Mouse (Mus musculus) CH12.LX (cell line): Measurements from ENCODE around the gene Gm13178.

Experiments used
- CTCF ChIP-seq, 2 experiments: IDR thresholded peaks in 1 of 2; conservative IDR thresholded peaks in 1 of 2; 2 replicates each; pipeline ENCODE4 v1.5.1; 2011 to 2012; ENCODE audit warnings: low read depth in 2 of 2, low read length in 2 of 2, improper control_type of control experiment in 1 of 2, inconsistent platforms in 1 of 2, mild to moderate bottlenecking in 1 of 2, moderate library complexity in 1 of 2
- EP300 ChIP-seq: IDR thresholded peaks from 2 replicates; pipeline ENCODE4 v1.6.1; 2011; ENCODE audit warnings: low read length, improper control_type of control experiment
- MAFK ChIP-seq: IDR thresholded peaks from 2 replicates; pipeline ENCODE4 v1.6.1; 2011; ENCODE audit warnings: low read length, improper control_type of control experiment; ENCODE audit not compliant: insufficient replicate concordance
- MAZ ChIP-seq: IDR thresholded peaks from 2 replicates; pipeline ENCODE4 v1.6.1; 2012; ENCODE audit warnings: low read depth, mild to moderate bottlenecking, inconsistent platforms, low read length, improper control_type of control experiment, moderate library complexity
- MYC ChIP-seq: IDR thresholded peaks from 2 replicates; pipeline ENCODE4 v1.6.1; 2011; ENCODE audit warnings: low read depth, mild to moderate bottlenecking, improper control_type of control experiment, low read length
- SMC3 ChIP-seq: IDR thresholded peaks from 2 replicates; pipeline ENCODE4 v1.6.1; 2011; ENCODE audit warnings: low read depth, low read length, improper control_type of control experiment
- TBP ChIP-seq: conservative IDR thresholded peaks from 2 replicates; pipeline ENCODE4 v1.6.1; 2011; ENCODE audit warnings: low read depth, low read length, improper control_type of control experiment
- USF1 ChIP-seq: IDR thresholded peaks from 2 replicates; pipeline ENCODE4 v1.6.1; 2014; ENCODE audit warnings: low read depth, mild to moderate bottlenecking, inconsistent platforms, low read length, improper control_type of control experiment

DNA sequence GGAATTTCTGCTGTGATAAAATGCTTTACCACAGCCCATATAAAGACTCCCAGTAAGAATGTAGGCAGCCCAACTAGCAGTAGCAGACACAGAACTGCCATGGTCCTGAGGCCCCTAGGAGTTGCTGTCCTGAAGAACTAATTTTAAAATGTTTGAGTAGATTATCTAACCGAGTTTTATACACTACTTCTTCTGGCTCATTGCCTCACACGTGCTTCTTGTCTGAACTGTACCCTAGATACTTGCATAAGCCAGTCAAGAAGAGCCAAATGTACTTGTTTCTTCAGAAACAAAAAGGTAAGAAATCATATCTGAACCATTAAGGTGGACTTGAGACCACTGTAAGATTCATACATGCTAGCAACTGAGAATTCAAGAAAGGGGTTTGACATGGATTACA lies 34.9 kb downstream of the Gm13178 start, which contains the start of gene Gm436:
- no peak for TF ChIP-seq MAFK
- no peak for TF ChIP-seq MAZ
- TF ChIP-seq TBP = no peak
- no peak for TF ChIP-seq CTCF (conservative IDR thresholded peaks at IDR 0.05 in 1 of 2, IDR thresholded peaks at IDR 0.05 in 1 of 2; ENCODE audit: low read depth in 2 of 2, low read length in 2 of 2)
- TF ChIP-seq EP300 = no peak
- TF ChIP-seq USF1 = no peak
- no peak for TF ChIP-seq SMC3
- TF ChIP-seq MYC = no peak
